Mouse (Mus musculus) thymus, adult 2 months (tissue): ENCODE results near the gene Asb16. TPM values are rescaled to one million over a fixed set of nuclear protein-coding genes. Genes with fewer than 3 reads are reported as not detected.
A peak's percentile ranks its signal among the peaks of the same experiment; 100 is the strongest.

ENCODE experiments used
- DNase-seq: peaks from one replicate; pipeline ENCODE4 v3.0.0; 2021
- H3K27ac ChIP-seq: fragments of 200-500 bp; 2 replicates; pipeline ENCODE4 v1.5.1; 2012; ENCODE audit warnings: low read length, control low read depth; ENCODE audit not compliant: control insufficient read depth, insufficient read depth
- H3K27me3 ChIP-seq: fragments of 200-500 bp; 2 replicates; pipeline ENCODE4 v1.6.1; 2012; ENCODE audit warnings: mild to moderate bottlenecking, low read length, moderate library complexity, mixed read lengths; ENCODE audit not compliant: control insufficient read depth, insufficient read depth
- H3K36me3 ChIP-seq: fragments of 200-500 bp; 2 replicates; pipeline ENCODE4 v1.6.1; 2012; ENCODE audit warnings: mild to moderate bottlenecking, low read length, moderate library complexity; ENCODE audit not compliant: control insufficient read depth, insufficient read depth
- H3K4me1 ChIP-seq: fragments of 200-500 bp; replicated peaks from 2 replicates; pipeline ENCODE4 v1.6.1; 2012; ENCODE audit warnings: low read length; ENCODE audit not compliant: control insufficient read depth, insufficient read depth
- H3K4me3 ChIP-seq: fragments of 200-500 bp; 2 replicates; pipeline ENCODE4 v1.5.1; 2012; ENCODE audit warnings: mild to moderate bottlenecking, low read length, control low read depth, moderate library complexity; ENCODE audit not compliant: control insufficient read depth, insufficient read depth
- CTCF ChIP-seq: fragments of 200-500 bp; IDR thresholded peaks from 2 replicates; pipeline ENCODE4 v1.5.1; 2012; ENCODE audit warnings: mild to moderate bottlenecking, control low read depth, low read length, moderate library complexity, borderline replicate concordance; ENCODE audit not compliant: control insufficient read depth, poor library complexity, insufficient read depth; ENCODE audit errors: extremely low read depth
- POLR2A ChIP-seq: fragments of 200-500 bp; IDR thresholded peaks from 2 replicates; pipeline ENCODE4 v1.6.1; 2012; ENCODE audit warnings: mild to moderate bottlenecking, low read length, control low read depth, moderate library complexity; ENCODE audit not compliant: control insufficient read depth, poor library complexity, insufficient read depth; ENCODE audit errors: extremely low read depth
- WGBS: fragments of 180-500 bp; shearing (Covaris S2); methylation state at CpG from one replicate; pipeline ENCODE4 v1.1.7; 2018; 5-methylcytosine and 5-hydroxymethylcytosine counted together
- polyA plus RNA-seq: library from polyadenylated mRNA; depleted of rRNA; stranded (reverse); fragments of >200 nt; gene quantifications from 2 replicates; pipeline ENCODE4 v1.2.3, GENCODE M21; 2012; rRNA removed

Gene Asb16
- 0.12 and 0.27 TPM in 2 replicates for polyA plus RNA-seq

GRCm38 (mm10) chr11:102268520-102269244 is at the start of gene Asb16:
Gene Asb16 (plus strand): TSS chr11:102268743.
- 93% methylated on average over 12 of the region's 12 CpGs for WGBS
- H3K27ac ChIP-seq: no peak within 1 kb of the TSS
- DNase-seq: no peak
- no peaks in the 10 kb centered on the region for H3K36me3 ChIP-seq
- peaks cover 4% of the 10 kb centered on the region; the same call in 1 of the 2 replicates for H3K4me1 ChIP-seq
- TF ChIP-seq POLR2A: no peak
- no peak for TF ChIP-seq CTCF
- H3K27me3 ChIP-seq: no peaks in the 10 kb centered on the region
- no peak within 1 kb of the TSS for H3K4me3 ChIP-seq

GRCm38 (mm10) chr11:102218783-102219182 is 49.8 kb upstream of the Asb16 start:
- peak overlapping the region; percentile 41 for H3K4me3 ChIP-seq
- TF ChIP-seq CTCF: no peak
- TF ChIP-seq POLR2A: peak; percentile 79
- peak overlapping the region; percentile 15; the same call in 1 of the 2 replicates for H3K27ac ChIP-seq
- peak; percentile 85 for DNase-seq
- 0% methylated on average over 10 of the region's 10 CpGs for WGBS
- H3K36me3 ChIP-seq: no peaks in the 10 kb centered on the region
- H3K27me3 ChIP-seq: no peaks in the 10 kb centered on the region
- H3K4me1 ChIP-seq: peaks cover 71% of the 10 kb centered on the region

GRCm38 (mm10) chr11:102219247-102219993 is 49.1 kb upstream of the Asb16 start:
- Histone ChIP-seq H3K4me3 (no peak overlapping the region), H3K36me3 (no peaks in the 10 kb centered on the region), H3K27me3 (no peaks in the 10 kb centered on the region), H3K27ac (peak overlapping the region; percentile 15; the same call in 1 of the 2 replicates), H3K4me1 (peaks cover 71% of the 10 kb centered on the region)
- WGBS: 41% methylated on average over 14 of the region's 14 CpGs
- no peak for TF ChIP-seq POLR2A
- no peak for TF ChIP-seq CTCF
- DNase-seq: no peak

- 53% methylated on average over 4 of the region's 4 CpGs for WGBS
- H3K4me1 ChIP-seq: peaks cover 65% of the 10 kb centered on the region
- H3K4me3 ChIP-seq: no peak overlapping the region
- DNase-seq: no peak
- H3K27me3 ChIP-seq: no peaks in the 10 kb centered on the region
- no peak overlapping the region for H3K27ac ChIP-seq
- TF ChIP-seq POLR2A (no peak), CTCF (no peak)
- no peaks in the 10 kb centered on the region for H3K36me3 ChIP-seq
These were observed 48.6 kb upstream of the Asb16 start for GRCm38 (mm10) chr11:102219994-102220346.

- 73% methylated on average over 6 of the region's 6 CpGs for WGBS
- no peak for TF ChIP-seq POLR2A
- DNase-seq: no peak
- H3K27ac ChIP-seq: no peak overlapping the region
- H3K4me3 ChIP-seq: no peak overlapping the region
- H3K36me3 ChIP-seq: no peaks in the 10 kb centered on the region
- H3K4me1 ChIP-seq: peaks cover 63% of the 10 kb centered on the region
- no peaks in the 10 kb centered on the region for H3K27me3 ChIP-seq
These were observed 48.1 kb upstream of the Asb16 start for GRCm38 (mm10) chr11:102220451-102220850.

- no peak for DNase-seq
- 80% methylated on average over 8 of the region's 8 CpGs for WGBS
- H3K36me3 ChIP-seq: no peaks in the 10 kb centered on the region
- H3K27ac ChIP-seq: no peak overlapping the region
- H3K4me1 ChIP-seq: peaks cover 54% of the 10 kb centered on the region
- no peak overlapping the region for H3K4me3 ChIP-seq
- TF ChIP-seq POLR2A (no peak), CTCF (no peak; the same call in 1 of the 2 replicates)
- no peaks in the 10 kb centered on the region for H3K27me3 ChIP-seq
These were observed 47.1 kb upstream of the Asb16 start for GRCm38 (mm10) chr11:102221243-102221953.
